Mouse (Mus musculus) liver, adult 2 months (tissue): Measurements from ENCODE around the gene Cd247.

Experiments used
- CTCF ChIP-seq: fragments of 200-500 bp; IDR thresholded peaks from 2 replicates; pipeline ENCODE4 v1.5.1; 2011; ENCODE audit warnings: low read depth, low read length, control low read depth
- POLR2A ChIP-seq: fragments of 200-500 bp; IDR thresholded peaks from 2 replicates; pipeline ENCODE4 v1.6.1; 2011; ENCODE audit warnings: low read length, control low read depth; ENCODE audit not compliant: insufficient read depth; ENCODE audit errors: extremely low read depth

DNA sequence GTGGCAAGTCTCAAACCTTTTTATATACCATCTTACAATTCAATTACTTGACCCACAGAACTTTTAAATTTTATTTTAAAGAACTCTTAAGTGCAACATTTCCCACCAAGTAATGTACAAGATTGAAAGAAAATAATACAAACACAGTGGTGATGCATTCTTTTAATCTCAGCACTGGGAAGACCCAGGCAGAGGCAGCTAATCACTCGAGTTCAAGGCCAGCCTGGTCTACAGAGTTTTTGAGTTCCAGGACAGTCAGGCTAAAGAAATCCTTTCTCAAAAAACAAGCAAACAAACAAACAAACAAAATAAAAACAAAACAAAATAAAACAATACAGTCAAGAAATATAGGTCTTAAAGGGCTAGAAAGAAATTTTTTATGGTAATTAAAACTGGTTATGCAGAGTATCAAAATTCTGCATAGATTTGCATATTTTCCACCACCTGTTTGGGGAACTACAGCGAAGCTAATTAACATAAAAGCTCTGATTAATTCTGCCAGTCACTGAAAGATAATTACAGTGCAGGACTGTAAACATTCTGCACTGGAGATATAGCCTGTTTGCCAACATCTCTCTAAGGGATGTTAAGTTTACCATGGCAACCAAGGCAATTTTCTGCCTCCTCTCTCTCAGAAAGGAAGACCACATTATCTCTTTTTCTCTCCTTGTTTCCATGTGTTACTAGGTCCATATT, 125.4 kb downstream of the Cd247 start:
- TF ChIP-seq CTCF, result no peak
- TF ChIP-seq POLR2A, result no peak
